Mouse (Mus musculus): ENCODE data around the gene Zcchc3. TPM values are rescaled to one million over a fixed set of nuclear protein-coding genes. Genes with fewer than 3 reads are reported as not detected.
A peak's percentile ranks its signal among the peaks of the same experiment; 100 is the strongest.
"Not testable (repeated sequence)": the region's sequence is repeated elsewhere in the genome, so short reads cannot be mapped to it uniquely, and the experiment has no call there.

The Zcchc3 gene
- polyA plus RNA-seq, 1 experiment from 2014 or later = 29.4 TPM

GRCm38 (mm10) chr2:152436405-152436901 lies 21.6 kb upstream of the Zcchc3 start:
- peaks cover 16% of the 10 kb centered on the region for H3K4me1 ChIP-seq
- H3K27ac ChIP-seq = no peak overlapping the region
- ATAC-seq = no peak
- H3K36me3 ChIP-seq = no peaks in the 10 kb centered on the region
- H3K27me3 ChIP-seq (replicated peaks) = 0 out of 2 replicates have a peak, but pooled peaks cover 4% of the 10 kb centered on the region
- no peak overlapping the region for H3K9ac ChIP-seq
- H3K9me3 ChIP-seq (replicated peaks) = no peaks in the 10 kb centered on the region
- H3K4me2 ChIP-seq = no peak overlapping the region
- no peak overlapping the region for H3K4me3 ChIP-seq
- 62% methylated on average over 7 of the region's 7 CpGs for WGBS (ENCODE audit: insufficient replicate concordance)

DNA sequence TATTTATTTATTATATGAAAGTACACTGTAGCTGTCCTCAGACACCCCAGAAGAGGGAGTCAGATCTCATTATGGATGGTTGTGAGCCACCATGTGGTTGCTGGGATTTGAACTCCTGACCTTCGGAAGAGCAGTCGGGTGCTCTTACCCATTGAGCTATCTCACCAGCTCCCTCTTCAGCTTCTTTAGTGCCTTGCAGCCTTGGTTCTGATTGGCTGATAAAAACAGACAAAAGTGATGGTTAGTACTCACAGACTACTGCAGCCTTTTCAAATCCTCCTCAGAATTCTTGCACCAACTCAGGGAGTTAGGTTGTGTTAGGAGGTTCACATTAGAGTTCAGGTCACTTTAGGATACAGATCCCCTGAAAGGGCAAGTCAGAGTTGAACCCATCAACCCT lies 13.7 kb upstream of the Zcchc3 start:
- not testable (repeated sequence) for ATAC-seq; H3K4me3 ChIP-seq; H3K9me3 ChIP-seq (replicated peaks); H3K4me1 ChIP-seq; H3K36me3 ChIP-seq; H3K27me3 ChIP-seq (replicated peaks); H3K9ac ChIP-seq; H3K4me2 ChIP-seq; H3K27ac ChIP-seq
- 65% methylated on average over 2 of the region's 2 CpGs for WGBS (ENCODE audit: insufficient replicate concordance)

GRCm38 (mm10) chr2:152427493-152427892 lies 12.7 kb upstream of the Zcchc3 start:
- ATAC-seq = no peak
- H3K9ac ChIP-seq = no peak overlapping the region
- no peaks in the 10 kb centered on the region for H3K4me1 ChIP-seq
- H3K4me2 ChIP-seq = no peak overlapping the region
- no peak overlapping the region for H3K27ac ChIP-seq
- no peaks in the 10 kb centered on the region for H3K36me3 ChIP-seq
- 0 out of 2 replicates have a peak, but pooled peaks cover 6% of the 10 kb centered on the region for H3K27me3 ChIP-seq (replicated peaks)
- peaks cover 5% of the 10 kb centered on the region; the same call in 1 of the 2 replicates for H3K9me3 ChIP-seq (replicated peaks)
- no peak overlapping the region for H3K4me3 ChIP-seq
- 39% methylated on average over 12 of the region's 12 CpGs for WGBS (ENCODE audit: insufficient replicate concordance)

DNA sequence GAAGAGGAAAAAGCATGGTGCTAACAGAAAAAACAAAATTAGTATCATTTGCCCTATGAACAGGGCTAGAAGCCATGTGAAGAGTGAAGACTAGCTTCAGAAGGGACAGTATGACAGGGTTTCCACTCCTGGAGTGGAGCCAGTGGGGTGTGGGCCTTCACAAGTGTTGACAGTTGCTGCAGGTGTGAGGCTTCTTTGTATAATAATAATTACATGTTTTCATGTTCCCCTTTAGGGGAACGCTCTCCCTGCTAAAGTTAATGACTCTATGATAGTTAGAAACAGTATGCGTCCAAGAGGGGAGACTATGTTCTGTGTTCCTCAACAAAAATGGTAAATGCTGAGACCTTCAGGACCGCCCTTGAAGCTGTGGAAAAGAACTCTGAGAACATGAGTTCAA lies 959 bp upstream of the Zcchc3 start:
- H3K27me3 ChIP-seq (replicated peaks) = no peaks in the 10 kb centered on the region
- H3K36me3 ChIP-seq = peaks cover 14% of the 10 kb centered on the region
- H3K9ac ChIP-seq = peak overlapping the region; percentile 98
- peaks cover 39% of the 10 kb centered on the region for H3K4me1 ChIP-seq
- 96% methylated on average over 3 of the region's 3 CpGs for WGBS (ENCODE audit: insufficient replicate concordance)
- peak overlapping the region; percentile 91 for H3K4me2 ChIP-seq
- peaks cover 9% of the 10 kb centered on the region for H3K9me3 ChIP-seq (replicated peaks)
- peak overlapping the region; percentile 98 for H3K4me3 ChIP-seq
- no peak for ATAC-seq
- peak overlapping the region; percentile 93; the same call in 1 of the 2 replicates for H3K27ac ChIP-seq

DNA sequence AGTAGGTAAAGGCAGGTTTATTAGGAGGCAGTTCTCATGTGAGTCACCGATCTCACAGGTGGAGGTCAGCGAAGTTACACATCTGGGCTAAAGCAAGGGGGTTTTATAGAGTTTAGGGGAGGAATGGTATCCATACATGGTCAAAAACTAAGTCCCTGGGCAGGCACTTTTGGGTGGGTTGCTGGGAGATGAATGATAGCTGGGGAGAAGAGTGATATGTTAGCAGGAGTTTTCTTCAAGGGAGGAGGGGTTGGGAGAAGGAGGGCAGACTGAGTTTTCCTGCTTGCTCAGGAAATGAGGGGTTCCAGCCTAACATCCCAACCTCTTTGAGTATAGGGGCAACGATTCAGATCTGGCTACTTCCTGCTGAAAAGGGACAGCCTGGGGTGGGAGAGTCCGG lies 460 bp upstream of the Zcchc3 start, which contains the start of gene 6820408C15Rik:
Gene 6820408C15Rik (plus strand): TSS at position 301 of the 400 bp plus-strand sequence.
- peak within 1 kb of the TSS; percentile 93 for H3K27ac ChIP-seq
- 32% methylated on average over 4 of the region's 4 CpGs for WGBS (ENCODE audit: insufficient replicate concordance)
- H3K4me3 ChIP-seq = peak within 1 kb of the TSS; percentile 98
- ATAC-seq = 0 out of 2 replicates have a peak, but pooled peaks have one; percentile 0
- peaks cover 14% of the 10 kb centered on the region for H3K36me3 ChIP-seq
- peaks cover 44% of the 10 kb centered on the region for H3K4me1 ChIP-seq
- peak within 1 kb of the TSS; percentile 91 for H3K4me2 ChIP-seq
- peak within 1 kb of the TSS; percentile 98 for H3K9ac ChIP-seq
- peaks cover 9% of the 10 kb centered on the region for H3K9me3 ChIP-seq (replicated peaks)
- no peaks in the 10 kb centered on the region for H3K27me3 ChIP-seq (replicated peaks)

DNA sequence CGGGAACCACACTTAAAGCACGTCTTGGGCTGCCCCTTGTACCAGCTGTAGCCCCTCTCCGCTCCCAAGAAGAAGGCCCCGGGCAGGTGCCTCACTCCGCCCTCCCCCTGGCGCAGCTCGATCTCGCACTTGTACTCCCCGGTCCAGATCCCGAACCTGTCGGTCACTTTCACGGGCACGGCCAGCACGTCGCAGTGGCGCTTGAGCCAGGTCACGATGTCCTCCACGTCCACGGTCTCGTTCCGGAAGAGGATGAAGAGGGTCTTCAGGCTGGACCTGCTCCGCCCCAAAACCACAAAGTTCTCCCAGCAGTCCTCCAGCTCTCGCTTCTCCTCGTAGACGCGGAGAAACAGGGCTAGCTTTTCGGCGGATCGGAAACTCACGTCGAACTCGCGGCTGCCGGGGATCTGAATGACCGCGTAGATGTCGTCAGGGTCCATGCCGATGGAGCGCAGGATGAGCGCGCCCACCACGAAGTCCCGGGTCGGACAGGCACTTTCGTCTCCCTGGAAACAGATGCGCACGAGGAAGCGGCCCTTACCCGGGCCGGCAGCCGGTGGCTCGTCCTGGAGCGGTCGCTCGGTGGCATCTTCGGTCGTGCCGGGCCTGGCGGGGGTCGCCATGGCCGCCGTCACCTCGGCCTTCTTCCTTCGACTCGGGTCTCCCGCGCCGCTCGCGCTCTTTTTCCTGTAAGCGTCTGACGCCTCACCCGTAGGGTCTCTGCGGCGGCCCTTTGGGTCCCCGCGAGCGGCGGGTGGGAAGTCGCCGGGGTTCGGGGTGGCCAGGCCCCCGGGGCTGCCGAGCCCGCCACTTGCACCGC lies 852 bp downstream of the Zcchc3 start:
- ATAC-seq = peak; percentile 49

GRCm38 (mm10) chr2:152413158-152413764 lies 1.6 kb downstream of the Zcchc3 start:
- 3% methylated on average over 21 of the region's 21 CpGs for WGBS (ENCODE audit: insufficient replicate concordance)
- Histone ChIP-seq H3K4me1 (peaks cover 56% of the 10 kb centered on the region), H3K36me3 (peaks cover 14% of the 10 kb centered on the region), H3K27ac (peak overlapping the region; percentile 93), H3K9ac (peak overlapping the region; percentile 98), H3K4me3 (peak overlapping the region; percentile 98), H3K27me3 (replicated peaks) (no peaks in the 10 kb centered on the region), H3K9me3 (replicated peaks) (peaks cover 9% of the 10 kb centered on the region), H3K4me2 (peak overlapping the region; percentile 91)
- ATAC-seq = peak; percentile 33

More for the DNA sequence above, 852 bp downstream of the Zcchc3 start:
- Histone ChIP-seq H3K27me3 (replicated peaks) (no peaks in the 10 kb centered on the region), H3K4me3 (peak overlapping the region; percentile 98), H3K4me2 (peak overlapping the region; percentile 91), H3K4me1 (peaks cover 56% of the 10 kb centered on the region), H3K36me3 (peaks cover 14% of the 10 kb centered on the region), H3K9me3 (replicated peaks) (peaks cover 9% of the 10 kb centered on the region), H3K27ac (peak overlapping the region; percentile 93), H3K9ac (peak overlapping the region; percentile 98)
- WGBS (ENCODE audit: insufficient replicate concordance) = under 1% methylated on average over 84 of the region's 86 CpGs

DNA sequence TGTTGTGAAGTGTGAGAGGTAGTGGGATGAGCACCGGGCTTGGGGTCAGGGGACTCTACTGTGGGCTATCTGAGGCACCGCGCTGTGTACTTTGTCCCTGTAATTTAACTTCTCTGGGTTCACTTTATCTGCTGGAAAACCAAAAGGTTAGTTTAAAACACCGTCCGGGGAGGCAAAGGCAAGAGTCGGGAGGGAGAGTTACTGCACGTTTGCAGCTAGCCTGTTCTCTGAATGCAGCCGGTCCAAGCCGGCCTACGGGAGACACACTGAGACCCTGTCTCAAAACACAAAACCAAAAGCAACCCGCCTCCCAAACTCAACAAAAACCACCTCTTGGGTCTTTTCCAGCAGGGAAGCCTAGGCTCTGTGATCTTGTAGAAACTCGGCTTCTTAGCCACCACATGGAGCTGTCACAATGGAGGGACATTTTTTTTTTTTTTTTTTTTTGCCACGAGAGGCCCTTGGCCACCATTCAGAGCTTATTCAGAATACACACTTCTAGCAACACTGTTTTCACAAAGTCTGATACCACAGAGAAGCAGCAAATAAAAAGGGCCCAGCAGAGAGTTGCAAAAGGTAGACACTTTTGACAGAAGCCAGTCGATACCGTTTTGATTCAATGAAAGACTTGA lies 2.2 kb downstream of the Zcchc3 start:
- ATAC-seq = no peak
- peak overlapping the region; percentile 91 for H3K4me2 ChIP-seq
- peak overlapping the region; percentile 93 for H3K27ac ChIP-seq
- 10% methylated on average over 15 of the region's 15 CpGs for WGBS (ENCODE audit: insufficient replicate concordance)
- H3K9ac ChIP-seq = peak overlapping the region; percentile 98
- H3K9me3 ChIP-seq (replicated peaks) = peaks cover 9% of the 10 kb centered on the region
- no peaks in the 10 kb centered on the region for H3K27me3 ChIP-seq (replicated peaks)
- H3K4me1 ChIP-seq = peaks cover 56% of the 10 kb centered on the region
- H3K36me3 ChIP-seq = peaks cover 14% of the 10 kb centered on the region
- H3K4me3 ChIP-seq = peak overlapping the region; percentile 98

GRCm38 (mm10) chr2:152411471-152411870 lies 3.4 kb downstream of the Zcchc3 start:
- H3K4me1 ChIP-seq = peaks cover 62% of the 10 kb centered on the region
- no peaks in the 10 kb centered on the region for H3K27me3 ChIP-seq (replicated peaks)
- WGBS (ENCODE audit: insufficient replicate concordance) = 24% methylated on average over 7 of the region's 7 CpGs
- H3K9ac ChIP-seq = peak overlapping the region; percentile 98; the same call in 1 of the 2 replicates
- peaks cover 9% of the 10 kb centered on the region for H3K9me3 ChIP-seq (replicated peaks)
- no peak for ATAC-seq
- peak overlapping the region; percentile 91 for H3K4me2 ChIP-seq
- peaks cover 14% of the 10 kb centered on the region for H3K36me3 ChIP-seq
- peak overlapping the region; percentile 98 for H3K4me3 ChIP-seq
- peak overlapping the region; percentile 93 for H3K27ac ChIP-seq

DNA sequence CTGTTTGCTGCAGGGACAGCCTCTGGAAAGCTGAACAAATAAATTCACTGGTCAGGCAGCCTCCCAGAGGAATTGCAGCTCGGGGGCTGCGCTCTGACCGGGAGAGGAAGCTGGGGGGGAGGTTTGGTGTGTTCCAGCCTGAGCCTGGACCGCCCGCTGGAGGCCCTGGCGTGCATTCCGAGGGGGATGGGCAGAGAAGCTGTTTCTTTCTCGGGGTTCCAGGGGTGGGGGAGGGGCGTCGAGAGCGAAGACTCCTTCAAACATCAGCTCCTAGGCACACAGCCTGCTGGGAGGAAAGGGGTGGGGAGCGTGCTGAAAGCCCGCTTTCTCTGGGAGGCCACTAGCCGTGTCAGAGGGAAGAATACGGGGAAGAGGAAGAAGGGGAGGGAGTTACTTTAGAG lies 3.9 kb downstream of the Zcchc3 start:
- 6% methylated on average over 15 of the region's 15 CpGs for WGBS (ENCODE audit: insufficient replicate concordance)
- H3K4me2 ChIP-seq = peak overlapping the region; percentile 91
- peaks cover 4% of the 10 kb centered on the region for H3K9me3 ChIP-seq (replicated peaks)
- H3K36me3 ChIP-seq = peaks cover 10% of the 10 kb centered on the region
- ATAC-seq = no peak
- H3K4me1 ChIP-seq = peaks cover 65% of the 10 kb centered on the region
- no peak overlapping the region for H3K9ac ChIP-seq
- peak overlapping the region; percentile 98 for H3K4me3 ChIP-seq
- H3K27me3 ChIP-seq (replicated peaks) = no peaks in the 10 kb centered on the region
- H3K27ac ChIP-seq = peak overlapping the region; percentile 93

- Histone ChIP-seq H3K4me2 (no peak overlapping the region), H3K36me3 (peaks cover 6% of the 10 kb centered on the region; the same call in 1 of the 2 replicates), H3K27me3 (replicated peaks) (no peaks in the 10 kb centered on the region), H3K4me1 (peaks cover 64% of the 10 kb centered on the region), H3K9ac (no peak overlapping the region), H3K9me3 (replicated peaks) (no peaks in the 10 kb centered on the region), H3K4me3 (no peak overlapping the region), H3K27ac (peak overlapping the region; percentile 93; the same call in 1 of the 2 replicates)
- WGBS (ENCODE audit: insufficient replicate concordance) = 81% methylated on average over 6 of the region's 6 CpGs
- no peak for ATAC-seq
Observed at GRCm38 (mm10) chr2:152409781-152410180, 5.0 kb downstream of the Zcchc3 start.
